Comparison of ENCODE assay signal across 10 mouse cellular contexts in genomic region chr19:4829156-4829555, GRCm38 (mm10). TPM values are rescaled to one million over a fixed set of nuclear protein-coding genes. Genes with fewer than 3 reads are reported as not detected.
DNase-seq lines count a peak whose midpoint lies in the region; ATAC-seq and TF ChIP-seq lines count a peak whose summit lies in the region.
"Had no signal": no experiment of that assay in that cellular context is flagged by ENCODE, and none has a peak within 500 bp of the region (broad histone marks: within the 10 kb centered on the region; RNA-seq: fewer than 3 reads in every experiment).

No protein-coding gene starts in this region.

- no peak overlapping the region for H3K27ac ChIP-seq in hindbrain, embryonic 14.5 days
- H3K27ac ChIP-seq in hindbrain, embryonic 11.5 days (ENCODE audit: low read depth, low read length), result no peak overlapping the region
- H3K27ac ChIP-seq in embryonic facial prominence, embryonic 15.5 days (replicated peaks), result peak overlapping the region; percentile 7; the same call in 1 of the 2 replicates
- no peak overlapping the region for H3K27ac ChIP-seq in kidney, embryonic 15.5 days
- no peak overlapping the region for H3K27ac ChIP-seq in thymus, adult 2 months (ENCODE audit: control insufficient read depth, insufficient read depth, low read length)
- H3K27ac ChIP-seq: left cerebral cortex, adult 2 months had no signal

- no peak overlapping the region for H3K4me3 ChIP-seq in hindbrain, embryonic 14.5 days (replicated peaks; ENCODE audit: low read length)
- no peak overlapping the region for H3K4me3 ChIP-seq in hindbrain, embryonic 11.5 days (ENCODE audit: low read depth, low read length)
- H3K4me3 ChIP-seq in embryonic facial prominence, embryonic 15.5 days (replicated peaks), result no peak overlapping the region
- no peak overlapping the region for H3K4me3 ChIP-seq in kidney, embryonic 15.5 days (replicated peaks)
- no peak overlapping the region for H3K4me3 ChIP-seq in thymus, adult 2 months (ENCODE audit: control insufficient read depth, insufficient read depth, low read length)
- H3K4me3 ChIP-seq: left cerebral cortex, adult 2 months had no signal

- no peaks in the 10 kb centered on the region for H3K4me1 ChIP-seq in hindbrain, embryonic 14.5 days (replicated peaks; ENCODE audit: control insufficient read depth, insufficient read depth, low read length)
- no peaks in the 10 kb centered on the region for H3K4me1 ChIP-seq in hindbrain, embryonic 11.5 days (replicated peaks; ENCODE audit: control insufficient read depth, insufficient read depth, low read length)
- no peaks in the 10 kb centered on the region; the same call in 1 of the 2 replicates for H3K4me1 ChIP-seq in embryonic facial prominence, embryonic 15.5 days
- peaks cover 7% of the 10 kb centered on the region; the same call in 1 of the 2 replicates for H3K4me1 ChIP-seq in kidney, embryonic 15.5 days
- H3K4me1 ChIP-seq in thymus, adult 2 months (replicated peaks; ENCODE audit: control insufficient read depth, insufficient read depth, low read length), result no peaks in the 10 kb centered on the region

- DNase-seq in hindbrain, embryonic 14.5 days (ENCODE audit: low spot score), result peak; percentile 61
- DNase-seq in hindbrain, embryonic 11.5 days (ENCODE audit: low spot score), result no peak
- DNase-seq in adrenal gland, adult 18-20 months (ENCODE audit: low spot score in 2 of 2), result peak; percentile 26 to 49
- DNase-seq in lung, postnatal 10 days, result no peak
- no peak for DNase-seq in thymus, adult 2 months
- no peak for DNase-seq in thymus, postnatal 14 days

- no peaks in the 10 kb centered on the region for H3K27me3 ChIP-seq in hindbrain, embryonic 14.5 days (ENCODE audit: control insufficient read depth, insufficient read depth, low read length)
- H3K27me3 ChIP-seq in hindbrain, embryonic 11.5 days (ENCODE audit: control insufficient read depth, insufficient read depth, low read length), result no peaks in the 10 kb centered on the region
- no peaks in the 10 kb centered on the region for H3K27me3 ChIP-seq in embryonic facial prominence, embryonic 15.5 days
- no peaks in the 10 kb centered on the region for H3K27me3 ChIP-seq in kidney, embryonic 15.5 days
- no peaks in the 10 kb centered on the region for H3K27me3 ChIP-seq in thymus, adult 2 months (ENCODE audit: control insufficient read depth, insufficient read depth, low read length)

- 63% methylated on average over 7 of the region's 7 CpGs for WGBS in hindbrain, embryonic 14.5 days
- WGBS in hindbrain, embryonic 11.5 days, result 63% methylated on average over 7 of the region's 7 CpGs
- WGBS in embryonic facial prominence, embryonic 15.5 days, result 55% methylated on average over 7 of the region's 7 CpGs
- WGBS in kidney, embryonic 15.5 days, result 48% methylated on average over 7 of the region's 7 CpGs
- 94% methylated on average over 7 of the region's 7 CpGs for WGBS in thymus, adult 2 months

- no peak overlapping the region for H3K4me2 ChIP-seq in hindbrain, embryonic 14.5 days (replicated peaks)
- H3K4me2 ChIP-seq in hindbrain, embryonic 11.5 days (replicated peaks; ENCODE audit: low read depth, low read length), result no peak overlapping the region
- H3K4me2 ChIP-seq in embryonic facial prominence, embryonic 15.5 days (replicated peaks), result no peak overlapping the region; the same call in 1 of the 2 replicates
- peak overlapping the region; percentile 22; the same call in 1 of the 2 replicates for H3K4me2 ChIP-seq in kidney, embryonic 15.5 days

- no peak for TF ChIP-seq CTCF in thymus, adult 2 months (IDR thresholded peaks at IDR 0.05; ENCODE audit: borderline replicate concordance, control insufficient read depth, extremely low read depth, insufficient read depth, low read length, poor library complexity)

- TF ChIP-seq POLR2A in thymus, adult 2 months (IDR thresholded peaks at IDR 0.05; ENCODE audit: control insufficient read depth, extremely low read depth, insufficient read depth, low read length, poor library complexity), result no peak

- H3K9ac ChIP-seq in hindbrain, embryonic 14.5 days, result no peak overlapping the region
- no peak overlapping the region for H3K9ac ChIP-seq in hindbrain, embryonic 11.5 days (ENCODE audit: low read depth, low read length)
- H3K9ac ChIP-seq in embryonic facial prominence, embryonic 15.5 days, result no peak overlapping the region
- H3K9ac ChIP-seq in kidney, embryonic 15.5 days, result no peak overlapping the region

- H3K36me3 ChIP-seq in hindbrain, embryonic 14.5 days (replicated peaks; ENCODE audit: control insufficient read depth, insufficient read depth), result peaks cover 22% of the 10 kb centered on the region
- no peaks in the 10 kb centered on the region for H3K36me3 ChIP-seq in hindbrain, embryonic 11.5 days (ENCODE audit: control insufficient read depth, insufficient read depth, low read length)
- peaks cover 45% of the 10 kb centered on the region for H3K36me3 ChIP-seq in embryonic facial prominence, embryonic 15.5 days
- peaks cover 52% of the 10 kb centered on the region for H3K36me3 ChIP-seq in kidney, embryonic 15.5 days
- H3K36me3 ChIP-seq in thymus, adult 2 months (ENCODE audit: control insufficient read depth, insufficient read depth, low read length), result no peaks in the 10 kb centered on the region

- no peak for ATAC-seq in hindbrain, embryonic 14.5 days (ENCODE audit: low FRiP score)
- ATAC-seq in hindbrain, embryonic 11.5 days (ENCODE audit: low FRiP score), result no peak
- ATAC-seq in embryonic facial prominence, embryonic 15.5 days (ENCODE audit: insufficient number of reproducible peaks, low FRiP score, low TSS enrichment, low read depth), result no peak
- ATAC-seq in kidney, embryonic 15.5 days (replicated peaks; ENCODE audit: low FRiP score), result no peak

- H3K9me3 ChIP-seq in hindbrain, embryonic 14.5 days (ENCODE audit: control insufficient read depth, low read length), result no peaks in the 10 kb centered on the region
- no peaks in the 10 kb centered on the region for H3K9me3 ChIP-seq in hindbrain, embryonic 11.5 days (ENCODE audit: control insufficient read depth, low read length)
- H3K9me3 ChIP-seq in embryonic facial prominence, embryonic 15.5 days (replicated peaks), result no peaks in the 10 kb centered on the region
- H3K9me3 ChIP-seq in kidney, embryonic 15.5 days (replicated peaks), result no peaks in the 10 kb centered on the region

RNA-seq across cellular contexts. Expression of gene Ccs, which starts 10.0 kb away (rescaled TPM):
- polyA plus RNA-seq in hindbrain, embryonic 14.5 days (2014; fragmentation: Nextera tagmentation; extraction: Ambion mirVana), result 31.9 and 41.4 TPM in 2 replicates
- 39.1 and 43.7 TPM in 2 replicates for polyA plus RNA-seq in hindbrain, embryonic 11.5 days (2014; fragmentation: Nextera tagmentation; extraction: Ambion mirVana)
- 100 to 1,000 TPM in 1 of 2 experiments, 10 to 100 TPM in 1; 94.4 to 109 TPM for total RNA-seq in adrenal gland, adult 18-20 months (2021)
- polyA plus RNA-seq in embryonic facial prominence, embryonic 15.5 days (2015; fragmentation: Nextera tagmentation; extraction: Ambion mirVana), result 69.4 and 73.8 TPM in 2 replicates
- 59.3 and 64.5 TPM in 2 replicates for polyA plus RNA-seq in kidney, embryonic 15.5 days (2015; fragmentation: Nextera tagmentation; extraction: Ambion mirVana)
- polyA plus RNA-seq in thymus, adult 2 months (2012; rRNA removed), result 35.8 and 45.8 TPM in 2 replicates

RNA-seq across cellular contexts. Expression of gene Ccdc87, which starts 10.0 kb away (rescaled TPM):
- 0.71 and 0.81 TPM in 2 replicates for polyA plus RNA-seq in hindbrain, embryonic 14.5 days (2014; fragmentation: Nextera tagmentation; extraction: Ambion mirVana)
- 0.33 and 0.34 TPM in 2 replicates for polyA plus RNA-seq in hindbrain, embryonic 11.5 days (2014; fragmentation: Nextera tagmentation; extraction: Ambion mirVana)
- total RNA-seq in adrenal gland, adult 18-20 months (2021), result under 1 TPM in 1 of 2 experiments, not detected in 1; 0.13 TPM
- polyA plus RNA-seq in embryonic facial prominence, embryonic 15.5 days (2015; fragmentation: Nextera tagmentation; extraction: Ambion mirVana), result 1.2 and 1.9 TPM in 2 replicates
- not detected in 2 replicates for polyA plus RNA-seq in kidney, embryonic 15.5 days (2015; fragmentation: Nextera tagmentation; extraction: Ambion mirVana)
- 0.19 and 0.24 TPM in 2 replicates for polyA plus RNA-seq in thymus, adult 2 months (2012; rRNA removed)
- polyA plus RNA-seq: embryonic facial prominence, embryonic 11.5 days had no signal

RNA-seq across cellular contexts. Expression of gene Rbm14, which starts 17.7 kb away (rescaled TPM):
- 56.3 and 62.8 TPM in 2 replicates for polyA plus RNA-seq in hindbrain, embryonic 14.5 days (2014; fragmentation: Nextera tagmentation; extraction: Ambion mirVana)
- 92.9 and 98.4 TPM in 2 replicates for polyA plus RNA-seq in hindbrain, embryonic 11.5 days (2014; fragmentation: Nextera tagmentation; extraction: Ambion mirVana)
- 10 to 100 TPM; 46.1 to 59.0 TPM for total RNA-seq in adrenal gland, adult 18-20 months (2021)
- 74.1 and 74.5 TPM in 2 replicates for polyA plus RNA-seq in embryonic facial prominence, embryonic 15.5 days (2015; fragmentation: Nextera tagmentation; extraction: Ambion mirVana)
- 97.3 and 103 TPM in 2 replicates for polyA plus RNA-seq in kidney, embryonic 15.5 days (2015; fragmentation: Nextera tagmentation; extraction: Ambion mirVana)
- 158 and 205 TPM in 2 replicates for polyA plus RNA-seq in thymus, adult 2 months (2012; rRNA removed)

RNA-seq across cellular contexts. Expression of gene Gm21992, which starts 17.7 kb away (rescaled TPM):
- polyA plus RNA-seq in hindbrain, embryonic 14.5 days (2014; fragmentation: Nextera tagmentation; extraction: Ambion mirVana), result 8.6 and 10.5 TPM in 2 replicates
- 22.4 and 37.1 TPM in 2 replicates for polyA plus RNA-seq in hindbrain, embryonic 11.5 days (2014; fragmentation: Nextera tagmentation; extraction: Ambion mirVana)
- 10 to 100 TPM; 28.1 to 30.6 TPM for total RNA-seq in adrenal gland, adult 18-20 months (2021)
- polyA plus RNA-seq in embryonic facial prominence, embryonic 15.5 days (2015; fragmentation: Nextera tagmentation; extraction: Ambion mirVana), result 30.9 and 36.3 TPM in 2 replicates
- polyA plus RNA-seq in kidney, embryonic 15.5 days (2015; fragmentation: Nextera tagmentation; extraction: Ambion mirVana), result 38.2 and 40.3 TPM in 2 replicates
- 30.1 and 56.3 TPM in 2 replicates for polyA plus RNA-seq in thymus, adult 2 months (2012; rRNA removed)

RNA-seq across cellular contexts. Expression of gene Ctsf, which starts 25.8 kb away (rescaled TPM):
- polyA plus RNA-seq in hindbrain, embryonic 14.5 days (2014; fragmentation: Nextera tagmentation; extraction: Ambion mirVana), result 68.8 and 74.4 TPM in 2 replicates
- polyA plus RNA-seq in hindbrain, embryonic 11.5 days (2014; fragmentation: Nextera tagmentation; extraction: Ambion mirVana), result 38.5 and 40.9 TPM in 2 replicates
- 100 to 1,000 TPM; 318 to 345 TPM for total RNA-seq in adrenal gland, adult 18-20 months (2021)
- 62.7 and 63.9 TPM in 2 replicates for polyA plus RNA-seq in embryonic facial prominence, embryonic 15.5 days (2015; fragmentation: Nextera tagmentation; extraction: Ambion mirVana)
- polyA plus RNA-seq in kidney, embryonic 15.5 days (2015; fragmentation: Nextera tagmentation; extraction: Ambion mirVana), result 48.2 and 58.1 TPM in 2 replicates
- 27.0 and 31.9 TPM in 2 replicates for polyA plus RNA-seq in thymus, adult 2 months (2012; rRNA removed)

Comparison
In these comparisons a context has a peak if more than half of its experiments do, and no peak if none do; other contexts are left out.
1. DNase-seq: peak in hindbrain, embryonic 14.5 days (single experiment) and adrenal gland, adult 18-20 months (2 of 2); none in hindbrain, embryonic 11.5 days (single experiment), lung, postnatal 10 days (single experiment), thymus, adult 2 months (single experiment) and thymus, postnatal 14 days (single experiment).